Mouse (Mus musculus) spleen, adult 2 months (tissue): ENCODE measurements at regions not wholly inside any gene's neighbourhood (a gene's known extent, or its start where the extent isn't known, plus 50 kb on each side); places are given as distances from the start of the nearest gene placed in this dataset.

Experiments
- DNase-seq, 2 experiments: peaks; one replicate each; pipeline versions ENCODE4 v3.0.0 to v3.0.0-alpha.2; 2012 to 2021; ENCODE audit warnings: low spot score in 2 of 2, low read depth in 1 of 2
- H3K27ac ChIP-seq: fragments of 200-500 bp; 2 replicates; pipeline ENCODE4 v1.5.1; 2012; ENCODE audit warnings: low read length, inconsistent platforms; ENCODE audit not compliant: insufficient read depth
- H3K27me3 ChIP-seq: fragments of 200-500 bp; 2 replicates; pipeline ENCODE4 v1.6.1; 2012; ENCODE audit warnings: mild to moderate bottlenecking, moderate library complexity, low read length, inconsistent platforms; ENCODE audit not compliant: control insufficient read depth, insufficient read depth
- H3K36me3 ChIP-seq: fragments of 200-500 bp; 2 replicates; pipeline ENCODE4 v1.6.1; 2012; ENCODE audit warnings: mild to moderate bottlenecking, low read length, inconsistent platforms; ENCODE audit not compliant: control insufficient read depth, insufficient read depth
- H3K4me1 ChIP-seq: fragments of 200-500 bp; 2 replicates; pipeline ENCODE4 v1.6.1; 2011; ENCODE audit warnings: inconsistent platforms; ENCODE audit not compliant: control insufficient read depth, insufficient read depth, insufficient read length
- H3K4me3 ChIP-seq: fragments of 200-500 bp; 2 replicates; pipeline ENCODE4 v1.5.1; 2011; ENCODE audit warnings: mild to moderate bottlenecking, inconsistent platforms; ENCODE audit not compliant: insufficient read depth, insufficient read length; ENCODE audit errors: extremely low read depth
- CTCF ChIP-seq: fragments of 200-500 bp; IDR thresholded peaks from 2 replicates; pipeline ENCODE4 v1.5.1; 2011; ENCODE audit warnings: mild to moderate bottlenecking, inconsistent platforms; ENCODE audit not compliant: insufficient read depth, insufficient read length, insufficient replicate concordance; ENCODE audit errors: extremely low read depth
- POLR2A ChIP-seq: fragments of 200-500 bp; IDR thresholded peaks from 2 replicates; pipeline ENCODE4 v1.6.1; 2011; ENCODE audit warnings: low read depth, low read length, inconsistent platforms
- WGBS: fragments of 180-500 bp; shearing (Covaris S2); methylation state at CpG from one replicate; pipeline ENCODE4 v1.1.7; 2018; 5-methylcytosine and 5-hydroxymethylcytosine counted together

GRCm38 (mm10) chr10:37349261-37349660 is 210.5 kb upstream of the Marcks start:
- TF ChIP-seq CTCF (no peak), POLR2A (no peak)
- no peak overlapping the region for H3K27ac ChIP-seq
- no peak for DNase-seq
- H3K36me3 ChIP-seq = no peaks in the 10 kb centered on the region
- H3K27me3 ChIP-seq = no peaks in the 10 kb centered on the region
- H3K4me1 ChIP-seq = no peaks in the 10 kb centered on the region
- no peak overlapping the region for H3K4me3 ChIP-seq
- WGBS = 79% methylated on average over 1 of the region's 1 CpGs

DNA sequence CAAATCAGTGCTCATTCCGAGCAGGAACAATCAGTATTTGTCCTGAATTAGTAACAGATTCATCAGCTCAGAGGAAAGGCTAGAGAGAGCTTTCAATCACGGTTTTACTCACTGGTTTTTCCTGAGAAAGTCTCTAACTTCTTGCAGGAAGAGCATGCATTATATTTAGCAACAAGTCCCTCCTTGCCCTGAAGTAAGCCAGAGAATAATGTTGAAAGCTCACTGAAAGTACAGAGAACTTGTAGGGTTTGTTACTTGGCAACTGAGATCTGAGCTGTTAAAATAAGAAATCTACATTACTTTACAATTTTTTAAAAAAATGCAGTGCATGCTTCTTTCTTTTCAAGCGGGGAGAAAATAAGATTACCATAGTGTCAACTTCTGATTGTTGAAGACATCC is 209.7 kb upstream of the Marcks start:
- Histone ChIP-seq H3K4me3 (no peak overlapping the region), H3K27ac (no peak overlapping the region), H3K4me1 (peaks cover 1% of the 10 kb centered on the region; the same call in 1 of the 2 replicates), H3K36me3 (no peaks in the 10 kb centered on the region), H3K27me3 (no peaks in the 10 kb centered on the region)
- TF ChIP-seq CTCF (no peak), POLR2A (no peak)
- DNase-seq = no peak
- 72% methylated on average over 3 of the region's 3 CpGs for WGBS

DNA sequence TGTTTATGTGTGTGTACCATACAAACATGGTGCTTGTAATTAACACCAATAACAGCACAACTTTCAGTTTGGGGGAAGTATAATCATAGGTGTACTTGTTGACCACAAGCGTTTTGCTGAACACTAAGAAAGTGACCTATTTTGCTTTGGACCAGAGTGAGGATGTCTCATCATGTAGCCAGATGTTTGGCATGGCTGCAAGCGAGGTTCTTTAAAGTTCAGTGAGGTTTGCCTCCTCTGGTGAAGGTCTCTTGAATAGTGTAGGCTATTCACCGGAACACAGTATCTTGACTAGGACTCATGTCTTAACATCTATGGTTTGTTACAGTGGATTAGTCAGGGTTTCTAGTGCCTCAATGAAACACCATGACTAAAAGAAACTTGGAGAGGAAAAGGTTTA is 208.9 kb upstream of the Marcks start:
- Histone ChIP-seq H3K27me3 (no peaks in the 10 kb centered on the region), H3K4me1 (peaks cover 5% of the 10 kb centered on the region; the same call in 1 of the 2 replicates), H3K27ac (no peak overlapping the region), H3K36me3 (no peaks in the 10 kb centered on the region), H3K4me3 (no peak overlapping the region)
- no peak for TF ChIP-seq CTCF
- no peak for TF ChIP-seq POLR2A
- WGBS = 89% methylated on average over 3 of the region's 3 CpGs
- DNase-seq = no peak

DNA sequence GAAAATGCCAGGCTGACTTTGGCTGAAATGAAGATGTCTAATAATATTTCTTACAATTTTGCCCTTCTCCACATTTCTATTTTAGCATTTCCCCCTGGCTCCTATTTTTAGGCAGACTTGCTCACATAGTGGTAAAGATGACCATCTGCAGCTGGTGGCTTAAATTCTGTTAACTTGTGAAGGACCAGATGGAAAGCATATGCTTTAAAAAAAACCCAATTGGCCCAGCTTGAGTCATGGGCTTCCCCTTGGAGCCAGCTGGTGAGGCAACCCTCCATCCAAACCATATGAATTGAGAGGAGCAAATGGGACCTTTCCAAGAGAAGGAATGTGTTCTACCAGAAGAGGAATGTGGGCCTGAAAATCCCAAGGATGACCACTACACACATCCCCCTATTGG is 204.0 kb upstream of the Marcks start:
- no peak for DNase-seq
- H3K36me3 ChIP-seq = no peaks in the 10 kb centered on the region
- H3K27ac ChIP-seq = no peak overlapping the region; the same call in 1 of the 2 replicates
- H3K4me1 ChIP-seq = peaks cover 11% of the 10 kb centered on the region; the same call in 1 of the 2 replicates
- no peaks in the 10 kb centered on the region for H3K27me3 ChIP-seq
- TF ChIP-seq POLR2A (no peak), CTCF (no peak)
- no peak overlapping the region for H3K4me3 ChIP-seq

GRCm38 (mm10) chr10:37339658-37340057 is 200.9 kb upstream of the Marcks start:
- TF ChIP-seq CTCF (no peak), POLR2A (no peak)
- no peak for DNase-seq
- Histone ChIP-seq H3K27me3 (no peaks in the 10 kb centered on the region), H3K4me1 (peaks cover 20% of the 10 kb centered on the region; the same call in 1 of the 2 replicates), H3K4me3 (no peak overlapping the region), H3K27ac (no peak overlapping the region), H3K36me3 (no peaks in the 10 kb centered on the region)
- WGBS = 81% methylated on average over 3 of the region's 3 CpGs

- TF ChIP-seq CTCF = no peak
- no peak for TF ChIP-seq POLR2A
- peak; percentile 59 to 73 for DNase-seq
- H3K27ac ChIP-seq = peak overlapping the region; percentile 72
- H3K36me3 ChIP-seq = no peaks in the 10 kb centered on the region
- no peaks in the 10 kb centered on the region for H3K27me3 ChIP-seq
- WGBS = 53% methylated on average over 4 of the region's 4 CpGs
- no peak overlapping the region for H3K4me3 ChIP-seq
- H3K4me1 ChIP-seq = peaks cover 18% of the 10 kb centered on the region; the same call in 1 of the 2 replicates
Observed at GRCm38 (mm10) chr10:37338073-37338912, 199.6 kb upstream of the Marcks start.

- Histone ChIP-seq H3K4me1 (peaks cover 10% of the 10 kb centered on the region; the same call in 1 of the 2 replicates), H3K4me3 (no peak overlapping the region), H3K27ac (peak overlapping the region; percentile 73), H3K27me3 (no peaks in the 10 kb centered on the region), H3K36me3 (no peaks in the 10 kb centered on the region)
- WGBS = 7% methylated on average over 3 of the region's 3 CpGs
- peak in 1 of 2 experiments; percentile 50 for DNase-seq
- no peak for TF ChIP-seq CTCF
- TF ChIP-seq POLR2A = no peak
Observed at GRCm38 (mm10) chr10:37337172-37337620, 198.5 kb upstream of the Marcks start.
